Mouse (Mus musculus) stomach, postnatal 0 days (tissue): ENCODE measurements around the gene Dusp8. TPM values are rescaled to one million over a fixed set of nuclear protein-coding genes. Genes with fewer than 3 reads are reported as not detected.
A peak's percentile ranks its signal among the peaks of the same experiment; 100 is the strongest.
"Not testable (repeated sequence)": the region's sequence is repeated elsewhere in the genome, so short reads cannot be mapped to it uniquely, and the experiment has no call there.

Experiments
- ATAC-seq: fragments of 200-750 bp; cut with Nextera tagmentation; 2 replicates; pipeline ENCODE4 v1.8.0; 2017; ENCODE audit not compliant: low FRiP score, low TSS enrichment
- DNase-seq: peaks from one replicate; pipeline ENCODE4 v3.0.0-alpha.2; 2016; ENCODE audit warnings: low spot score
- H3K27ac ChIP-seq: fragments of 300-500 bp; sonication (generic); replicated peaks from 2 replicates; pipeline ENCODE4 v1.5.1; 2014; ENCODE audit warnings: mild to moderate bottlenecking, control low read depth
- H3K27me3 ChIP-seq: fragments of 300-500 bp; sonication (generic); 2 replicates; pipeline ENCODE4 v1.6.1; 2014; ENCODE audit warnings: low read length; ENCODE audit not compliant: control insufficient read depth, insufficient read depth
- H3K36me3 ChIP-seq: fragments of 300-500 bp; sonication (generic); 2 replicates; pipeline ENCODE4 v1.6.1; 2014; ENCODE audit warnings: low read length, mixed read lengths; ENCODE audit not compliant: control insufficient read depth, insufficient read depth
- H3K4me1 ChIP-seq: fragments of 300-500 bp; sonication (generic); replicated peaks from 2 replicates; pipeline ENCODE4 v1.6.1; 2014; ENCODE audit warnings: antibody characterized with exemption; ENCODE audit not compliant: control insufficient read depth, insufficient read depth
- H3K4me2 ChIP-seq: fragments of 300-500 bp; sonication (generic); replicated peaks from 2 replicates; pipeline ENCODE4 v1.6.1; 2014; ENCODE audit warnings: low read depth, mild to moderate bottlenecking, control low read depth, moderate library complexity
- H3K4me3 ChIP-seq: fragments of 300-500 bp; sonication (generic); 2 replicates; pipeline ENCODE4 v1.5.1; 2014; ENCODE audit warnings: low read depth, low read length, control low read depth
- H3K9ac ChIP-seq: fragments of 300-500 bp; sonication (generic); 2 replicates; pipeline ENCODE4 v1.6.1; 2014; ENCODE audit warnings: mild to moderate bottlenecking, low read length, control low read depth, mixed read lengths
- H3K9me3 ChIP-seq: fragments of 300-500 bp; sonication (generic); 2 replicates; pipeline ENCODE4 v1.6.1; 2016; ENCODE audit warnings: low read length; ENCODE audit not compliant: control insufficient read depth
- CTCF ChIP-seq: IDR thresholded peaks from 2 replicates; pipeline ENCODE4 v1.5.1; 2016; ENCODE audit warnings: antibody characterized with exemption, low read depth, mild to moderate bottlenecking, moderate library complexity
- EP300 ChIP-seq: optimal IDR thresholded peaks from 2 replicates; pipeline ENCODE3; 2016; ENCODE audit warnings: antibody characterized with exemption
- WGBS: fragments of 180-500 bp; shearing (Covaris S2); extraction: QIAGEN DNeasy Blood & Tissue Kit; methylation state at CpG from one replicate; pipeline ENCODE4 v1.1.7; 2014; 5-methylcytosine and 5-hydroxymethylcytosine counted together
- polyA plus RNA-seq: library from polyadenylated mRNA; unstranded; fragments of >200 nt; fragmentation: Nextera tagmentation; extraction: Ambion mirVana; gene quantifications from 2 replicates; pipeline ENCODE4 v1.2.1, GENCODE M21; 2015

Gene Dusp8
- 3.6 and 5.6 TPM in 2 replicates for polyA plus RNA-seq

DNA sequence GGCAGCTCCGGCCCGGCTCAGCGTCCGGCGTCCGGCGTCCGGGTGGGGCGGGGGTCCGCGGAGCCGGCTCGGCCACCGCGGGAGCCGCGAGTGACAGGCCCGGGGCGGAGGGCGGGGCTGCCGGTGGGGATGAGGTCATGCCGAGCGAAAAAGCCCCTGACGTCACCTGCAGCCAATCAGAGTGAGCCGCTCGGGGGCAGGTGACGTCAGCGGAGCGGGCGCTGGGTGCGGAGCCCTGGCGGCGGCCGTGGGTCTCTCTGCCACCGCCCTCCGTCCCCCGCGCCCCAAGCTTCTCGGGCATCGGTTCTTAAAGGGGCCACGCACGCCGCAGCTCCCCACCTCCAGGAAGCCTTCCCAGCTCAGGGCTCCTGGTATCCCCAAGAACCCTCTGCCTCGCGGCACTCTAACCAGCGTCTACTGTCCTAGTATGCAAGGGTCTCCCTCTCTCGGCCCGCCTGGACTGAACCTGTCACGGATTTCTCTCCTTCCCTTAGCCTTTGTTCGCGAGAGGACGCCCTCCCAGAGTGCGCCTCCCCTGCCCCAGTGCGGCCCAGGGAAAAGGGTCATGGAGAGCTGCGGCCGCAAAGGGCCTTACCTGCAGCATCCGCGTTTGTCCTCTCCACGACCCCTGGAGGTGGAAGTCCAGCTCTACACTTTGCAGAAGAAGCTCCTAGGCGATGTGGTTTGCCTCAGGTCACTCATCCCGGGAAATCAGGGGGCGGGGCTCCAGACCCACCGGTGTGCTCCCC lies at the start of gene Dusp8:
Dusp8 (minus strand) TSS at position 661 of the 749 bp plus-strand sequence.
- no peaks in the 10 kb centered on the region for H3K9me3 ChIP-seq
- ATAC-seq (peak; percentile 90), DNase-seq (peak; percentile 92)
- peak within 1 kb of the TSS; percentile 93 for H3K4me2 ChIP-seq
- H3K4me3 ChIP-seq: peak within 1 kb of the TSS; percentile 77
- H3K27ac ChIP-seq: peak within 1 kb of the TSS; percentile 77
- peak within 1 kb of the TSS; percentile 86 for H3K9ac ChIP-seq
- peaks cover 2% of the 10 kb centered on the region; the same call in 1 of the 2 replicates for H3K27me3 ChIP-seq
- H3K4me1 ChIP-seq: no peaks in the 10 kb centered on the region
- H3K36me3 ChIP-seq: no peaks in the 10 kb centered on the region
- WGBS: under 1% methylated on average over 47 of the region's 63 CpGs
- TF ChIP-seq EP300 (no peak), CTCF (peak; percentile 61)

DNA sequence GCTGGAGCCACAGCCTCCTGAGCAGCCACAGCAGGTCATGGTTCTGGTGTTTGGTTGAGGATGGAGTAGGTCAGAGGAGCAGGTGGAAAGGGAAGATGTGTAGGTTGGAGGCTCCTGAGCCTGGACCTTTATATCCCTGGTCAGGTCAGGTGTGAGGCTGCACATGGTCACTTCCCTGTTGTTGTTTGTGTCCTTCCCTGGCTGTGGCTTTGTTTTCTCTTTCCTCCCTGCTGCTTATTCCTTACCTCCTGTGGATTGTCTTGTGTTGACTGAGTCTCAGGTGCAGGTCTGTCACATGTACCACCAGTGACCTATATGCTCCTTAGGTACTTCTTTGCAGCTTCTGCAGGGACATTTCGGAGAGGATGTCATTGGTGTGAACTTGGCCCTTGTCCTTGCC lies 48.9 kb upstream of the Dusp8 start, which contains the start of gene Gm45337:
Gm45337 (minus strand) TSS at position 101 of the 400 bp plus-strand sequence.
- no peak within 1 kb of the TSS for H3K9ac ChIP-seq
- H3K27me3 ChIP-seq: no peaks in the 10 kb centered on the region
- no peak for TF ChIP-seq EP300
- TF ChIP-seq CTCF: no peak
- no peak within 1 kb of the TSS for H3K4me2 ChIP-seq
- DNase-seq (no peak), ATAC-seq (no peak)
- H3K4me3 ChIP-seq: no peak within 1 kb of the TSS
- no peaks in the 10 kb centered on the region for H3K9me3 ChIP-seq
- H3K4me1 ChIP-seq: no peaks in the 10 kb centered on the region
- WGBS: 60% methylated on average over 1 of the region's 1 CpGs
- no peak within 1 kb of the TSS for H3K27ac ChIP-seq
- no peaks in the 10 kb centered on the region for H3K36me3 ChIP-seq

DNA sequence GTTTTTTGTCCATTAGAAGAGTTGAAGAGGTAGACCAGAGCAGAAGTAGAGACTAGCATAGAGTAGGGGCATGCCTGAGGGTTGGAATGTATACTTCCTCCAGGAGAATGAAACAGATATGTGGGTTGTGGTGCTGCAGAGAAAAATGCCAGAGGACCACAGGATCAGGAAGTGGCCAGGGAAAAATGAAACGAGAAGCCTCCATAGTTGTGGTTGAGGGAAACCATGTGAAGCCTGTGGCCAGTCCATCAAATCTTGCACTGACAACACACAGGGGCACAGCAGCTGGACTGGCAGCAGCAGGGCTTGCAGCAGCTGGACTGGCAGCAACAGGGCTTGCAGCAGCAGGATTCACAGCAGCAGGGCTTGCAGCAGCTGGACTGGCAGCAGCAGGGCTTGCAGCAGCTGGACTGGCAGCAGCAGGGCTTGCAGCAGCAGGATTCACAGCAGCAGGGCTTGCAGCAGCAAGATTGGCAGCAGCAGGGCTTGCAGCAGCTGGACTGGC lies 47.9 kb upstream of the Dusp8 start:
- WGBS: 24% methylated on average over 1 of the region's 1 CpGs
- ATAC-seq, H3K9me3 ChIP-seq, H3K9ac ChIP-seq, H3K4me1 ChIP-seq, H3K27me3 ChIP-seq, H3K4me2 ChIP-seq, H3K4me3 ChIP-seq, DNase-seq, H3K36me3 ChIP-seq, H3K27ac ChIP-seq: not testable (repeated sequence)

DNA sequence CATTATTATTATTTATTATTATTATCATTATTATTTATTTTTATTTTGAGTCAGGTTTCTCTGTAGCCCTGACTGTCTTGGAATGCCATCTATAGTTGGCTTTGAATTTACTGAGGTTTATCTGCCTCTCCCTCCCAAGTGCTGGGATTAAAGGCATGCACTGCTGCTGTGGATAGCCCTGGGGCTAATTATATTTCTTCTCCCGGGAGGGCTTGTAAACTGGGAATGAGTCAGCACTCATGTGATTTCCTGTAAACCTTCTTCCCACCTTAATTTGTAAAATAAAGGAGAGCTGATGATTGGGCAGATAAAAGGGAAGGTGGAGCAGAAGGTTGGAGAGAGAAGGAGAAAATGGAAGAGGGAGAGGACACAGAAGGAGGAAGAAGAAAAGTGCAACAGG lies 45.1 kb upstream of the Dusp8 start:
- H3K36me3 ChIP-seq: no peaks in the 10 kb centered on the region
- ATAC-seq (no peak), DNase-seq (no peak)
- H3K9ac ChIP-seq: no peak overlapping the region
- no peaks in the 10 kb centered on the region for H3K9me3 ChIP-seq
- WGBS: 32% methylated on average over 1 of the region's 1 CpGs
- no peaks in the 10 kb centered on the region for H3K27me3 ChIP-seq
- no peak overlapping the region for H3K4me3 ChIP-seq
- H3K4me2 ChIP-seq: no peak overlapping the region
- no peaks in the 10 kb centered on the region for H3K4me1 ChIP-seq
- no peak overlapping the region for H3K27ac ChIP-seq
- TF ChIP-seq EP300: no peak
- TF ChIP-seq CTCF: no peak

DNA sequence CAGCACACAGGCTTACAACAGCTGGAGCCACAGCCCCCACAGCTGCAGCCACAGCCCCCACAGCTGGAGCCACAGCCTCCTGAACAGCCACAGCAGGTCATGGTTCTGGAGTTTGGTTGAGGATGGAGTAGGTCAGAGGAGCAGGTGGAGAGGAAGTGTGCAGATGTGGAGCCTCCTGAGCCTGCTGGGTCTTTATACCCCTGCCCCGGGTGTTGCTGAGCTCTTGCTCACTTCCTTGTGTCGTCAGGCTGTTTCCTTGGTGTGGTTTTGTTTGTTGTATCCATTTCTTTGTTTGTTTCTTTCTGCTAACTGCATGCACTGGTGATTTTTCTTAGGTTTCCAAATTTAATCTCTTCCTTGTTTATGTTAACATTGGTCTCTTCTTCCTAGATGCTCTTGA lies 40.3 kb upstream of the Dusp8 start, which contains the start of gene Gm39115:
Gm39115 (minus strand) TSS at position 101 of the 400 bp plus-strand sequence.
- H3K4me2 ChIP-seq, H3K27ac ChIP-seq, H3K9ac ChIP-seq, DNase-seq, H3K36me3 ChIP-seq, ATAC-seq, H3K4me3 ChIP-seq, H3K4me1 ChIP-seq, H3K9me3 ChIP-seq, H3K27me3 ChIP-seq: not testable (repeated sequence)
- 40% methylated on average over 2 of the region's 2 CpGs for WGBS

DNA sequence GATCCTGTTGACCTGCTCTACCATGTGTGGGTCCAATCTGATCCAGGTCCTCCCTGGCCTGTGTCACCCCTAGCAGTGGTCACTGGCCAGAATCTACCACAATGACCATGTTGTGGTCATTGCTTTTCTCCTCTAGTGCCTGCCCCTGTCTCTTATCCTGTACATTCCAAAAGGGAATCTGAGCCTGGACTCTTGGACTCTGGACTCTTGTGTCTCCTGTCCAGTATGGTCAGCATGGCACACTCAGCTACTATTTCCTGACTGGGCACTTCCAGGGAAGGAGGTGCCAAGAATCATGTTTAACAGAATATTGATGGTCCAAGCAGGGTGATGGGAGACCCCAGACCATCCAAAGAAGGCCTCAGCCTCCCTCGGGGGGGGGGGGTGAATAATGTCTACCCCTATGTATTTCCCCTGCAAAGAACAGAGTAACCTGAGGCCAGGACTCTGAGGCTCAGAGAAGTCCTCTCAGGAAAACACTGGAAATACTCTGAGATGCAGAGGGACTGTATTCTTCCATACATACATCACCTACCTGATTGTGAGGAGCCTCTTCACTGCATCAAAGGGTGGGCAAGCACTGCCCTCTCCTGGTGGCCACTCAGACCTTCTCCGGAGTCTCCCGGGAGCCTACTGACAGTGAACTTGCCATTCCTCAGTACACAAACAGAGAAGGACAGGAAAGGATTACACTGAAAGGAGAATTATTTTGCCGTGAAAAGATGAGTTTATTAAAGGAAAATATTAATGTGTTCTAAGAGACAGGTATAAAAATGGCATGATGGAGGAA lies 38.8 kb upstream of the Dusp8 start:
- no peak overlapping the region for H3K4me3 ChIP-seq
- DNase-seq (peak; percentile 31), ATAC-seq (no peak)
- H3K9me3 ChIP-seq: no peaks in the 10 kb centered on the region
- TF ChIP-seq EP300: no peak
- TF ChIP-seq CTCF: peak; percentile 57
- H3K36me3 ChIP-seq: no peaks in the 10 kb centered on the region
- no peak overlapping the region for H3K4me2 ChIP-seq
- no peak overlapping the region for H3K27ac ChIP-seq
- no peak overlapping the region for H3K9ac ChIP-seq
- WGBS: 39% methylated on average over 4 of the region's 4 CpGs
- no peaks in the 10 kb centered on the region for H3K4me1 ChIP-seq
- H3K27me3 ChIP-seq: no peaks in the 10 kb centered on the region
